Mouse (Mus musculus): ENCODE results near the gene Mei1. TPM values are rescaled to one million over a fixed set of nuclear protein-coding genes. Genes with fewer than 3 reads are reported as not detected.
"Not testable (repeated sequence)": the region's sequence is repeated elsewhere in the genome, so short reads cannot be mapped to it uniquely, and the experiment has no call there.

Mei1 gene
- total RNA-seq, 2 experiments from 2014 or later: 0.25 to 0.50 TPM

DNA sequence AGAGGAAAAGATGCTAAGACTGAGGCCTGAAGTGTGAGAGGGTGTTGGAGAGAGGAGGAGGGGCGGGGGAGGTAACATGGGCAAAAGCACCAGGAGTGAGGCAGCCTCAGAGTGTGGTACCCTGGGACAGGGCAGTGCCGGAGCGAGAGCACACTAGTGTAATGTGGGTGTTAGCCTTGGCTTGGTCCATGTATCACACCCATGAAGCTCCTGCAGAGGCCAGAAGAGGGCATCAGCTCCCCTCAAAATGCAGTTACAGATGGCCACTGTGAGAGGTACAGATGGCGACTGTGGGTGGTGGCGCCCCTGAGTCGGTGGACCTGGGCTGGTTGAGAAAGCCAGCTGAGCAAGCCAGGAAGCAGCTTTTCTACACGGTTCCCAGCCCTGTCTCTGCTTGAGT lies 11.4 kb downstream of the Mei1 start:
- DNase-seq (ENCODE audit: low spot score in 2 of 2): peak; percentile 64 to 85

- DNase-seq (ENCODE audit: low spot score in 2 of 2): no peak
Observed at GRCm38 (mm10) chr15:82085606-82086005, 15.8 kb downstream of the Mei1 start.

- DNase-seq (ENCODE audit: low spot score in 2 of 2): no peak
Observed at GRCm38 (mm10) chr15:82086131-82086530, 16.3 kb downstream of the Mei1 start.

DNA sequence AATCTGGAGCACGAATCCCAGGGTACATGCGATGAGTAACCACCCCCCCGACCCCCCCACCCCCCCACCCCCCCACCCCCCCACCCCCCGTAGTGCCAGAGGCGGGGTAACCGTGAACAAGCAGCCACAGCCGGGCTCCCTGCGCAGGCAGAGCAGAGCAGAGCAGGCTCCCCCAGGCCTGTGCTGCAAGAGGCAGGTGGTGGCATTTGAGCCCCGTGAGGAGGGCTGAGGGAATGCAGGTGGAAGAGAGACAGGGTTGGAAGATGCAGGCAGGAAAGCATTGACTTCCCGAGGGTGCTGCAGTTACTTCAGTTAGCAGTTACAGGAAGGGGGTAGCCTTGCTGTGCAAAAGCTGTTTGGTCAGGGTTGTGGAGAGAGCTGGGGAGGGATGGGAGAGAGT lies 17.5 kb downstream of the Mei1 start:
- no peak for DNase-seq (ENCODE audit: low spot score in 2 of 2)

GRCm38 (mm10) chr15:82091061-82091460 lies 21.3 kb downstream of the Mei1 start:
- DNase-seq (ENCODE audit: low spot score in 2 of 2): no peak

DNA sequence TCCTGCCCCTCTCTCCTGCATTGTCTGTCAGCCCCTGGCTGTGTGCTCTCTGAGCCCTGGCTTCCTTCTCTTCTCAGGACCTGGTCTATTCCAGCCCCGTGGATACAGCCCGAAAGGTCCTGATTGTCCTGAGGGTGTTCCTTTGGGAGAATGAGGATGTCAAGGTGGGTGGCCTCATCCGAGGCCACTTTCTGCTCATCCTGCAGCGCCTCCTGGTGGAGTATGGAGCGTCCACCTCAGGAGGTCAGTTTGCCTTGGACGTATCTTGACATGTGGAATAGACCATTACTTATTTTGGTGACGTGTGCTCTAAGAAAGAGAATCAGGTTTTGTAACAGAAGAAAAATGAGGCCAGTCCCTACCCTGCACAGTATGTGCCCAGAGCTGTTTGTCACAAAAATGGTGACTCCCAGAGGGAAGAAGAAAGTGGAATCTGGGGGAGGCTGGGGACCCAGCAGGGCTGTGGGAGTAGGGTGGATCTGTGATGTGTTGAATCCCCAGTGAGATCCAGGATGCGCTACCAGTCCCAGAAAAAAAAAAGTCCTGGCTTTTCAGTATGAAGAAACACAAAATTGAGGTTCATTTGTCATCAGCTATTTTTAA lies 37.3 kb downstream of the Mei1 start:
- DNase-seq (ENCODE audit: low spot score in 2 of 2): peak; percentile 56 to 81

GRCm38 (mm10) chr15:82120544-82120943 lies 50.7 kb downstream of the Mei1 start:
- no peak for DNase-seq (ENCODE audit: low spot score in 2 of 2)

GRCm38 (mm10) chr15:82126690-82127089 lies 56.9 kb downstream of the Mei1 start:
- not testable (repeated sequence) for DNase-seq (ENCODE audit: low spot score in 2 of 2)

GRCm38 (mm10) chr15:82127426-82128374 lies 57.9 kb downstream of the Mei1 start, which contains the start of gene Ccdc134:
Gene Ccdc134 (plus strand): TSS chr15:82127922.
- peak; percentile 92 to 98 for DNase-seq (ENCODE audit: low spot score in 2 of 2)

GRCm38 (mm10) chr15:82128398-82128797 lies 58.6 kb downstream of the Mei1 start:
- DNase-seq (ENCODE audit: low spot score in 2 of 2): no peak

DNA sequence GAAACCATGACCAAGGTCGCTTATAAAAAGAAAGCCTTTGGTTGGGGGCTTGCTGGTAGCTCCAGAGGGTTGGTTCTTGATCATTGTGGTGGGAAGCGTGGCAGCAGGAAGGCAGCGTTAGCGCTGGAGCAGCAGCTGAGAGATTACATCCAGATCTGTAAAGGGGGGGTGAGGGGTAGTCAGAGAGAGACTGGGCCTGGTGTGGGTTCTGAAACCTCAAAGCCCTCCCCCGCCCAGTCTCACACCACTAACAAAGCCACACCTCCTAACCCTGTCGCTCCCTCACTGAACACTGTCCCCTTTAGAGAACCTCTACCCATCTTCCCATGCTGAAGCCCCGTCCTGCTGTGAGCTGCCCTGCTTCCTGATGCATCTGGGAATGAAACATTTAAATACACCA lies 60.8 kb downstream of the Mei1 start:
- DNase-seq (ENCODE audit: low spot score in 2 of 2): no peak

GRCm38 (mm10) chr15:82135372-82135771 lies 65.6 kb downstream of the Mei1 start:
- DNase-seq (ENCODE audit: low spot score in 2 of 2): peak in 1 of 2 experiments; percentile 60

- peak in 1 of 2 experiments; percentile 81 for DNase-seq (ENCODE audit: low spot score in 2 of 2)
Observed at GRCm38 (mm10) chr15:82138565-82138964, 68.8 kb downstream of the Mei1 start.

- DNase-seq (ENCODE audit: low spot score in 2 of 2): no peak
Observed at GRCm38 (mm10) chr15:82139196-82139595, 69.4 kb downstream of the Mei1 start.

- DNase-seq (ENCODE audit: low spot score in 2 of 2): no peak
Observed at GRCm38 (mm10) chr15:82140355-82140754, 70.6 kb downstream of the Mei1 start.

- DNase-seq (ENCODE audit: low spot score in 2 of 2): no peak
Observed at GRCm38 (mm10) chr15:82144157-82144556, 74.4 kb downstream of the Mei1 start.

GRCm38 (mm10) chr15:82145408-82145807 lies 75.6 kb downstream of the Mei1 start:
- DNase-seq (ENCODE audit: low spot score in 2 of 2): no peak

DNA sequence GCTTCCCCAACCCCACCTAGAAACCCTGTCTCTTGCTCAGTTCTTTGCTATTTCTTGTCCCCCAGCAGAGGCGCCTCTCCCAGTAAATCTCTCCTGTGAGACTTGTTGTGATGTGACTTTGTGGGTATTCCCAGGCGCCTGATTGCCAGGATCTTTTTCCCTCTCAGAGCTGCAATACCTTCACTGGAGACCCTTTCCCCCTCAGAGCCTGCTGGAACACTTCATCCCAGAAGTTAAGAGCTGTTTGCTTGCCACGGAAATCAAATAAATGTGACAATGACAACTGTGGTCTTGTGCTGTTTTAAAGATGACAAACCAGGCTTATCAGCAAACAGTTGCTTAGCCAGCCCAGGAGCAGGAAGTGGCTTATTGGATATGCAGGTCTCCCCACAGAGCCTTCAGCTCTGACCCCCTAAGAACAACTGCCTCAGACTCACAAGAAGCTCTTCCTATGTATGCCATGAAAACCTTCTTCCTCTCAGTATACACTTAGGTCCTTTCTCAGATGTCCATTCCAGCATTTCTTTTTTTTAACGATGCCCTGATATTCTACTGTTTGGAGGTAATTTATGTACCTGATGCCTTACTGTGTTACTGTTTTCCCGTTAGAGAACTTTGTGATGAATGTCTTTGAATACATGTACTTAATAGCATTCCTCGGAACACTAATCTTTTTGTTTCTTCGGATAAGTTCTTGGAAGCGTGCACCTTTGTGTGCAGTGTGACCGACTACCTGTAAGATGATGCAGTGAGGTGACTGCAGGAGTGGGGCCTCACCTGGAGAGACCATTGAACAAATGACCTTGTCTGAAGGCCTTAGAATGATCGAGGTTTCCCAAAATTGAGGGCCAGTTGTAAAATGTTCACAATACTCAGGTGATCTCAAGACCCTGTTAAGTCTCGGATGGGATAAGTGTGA lies 76.3 kb downstream of the Mei1 start:
- DNase-seq (ENCODE audit: low spot score in 2 of 2): no peak

- DNase-seq (ENCODE audit: low spot score in 2 of 2): peak; percentile 99
Observed at GRCm38 (mm10) chr15:82146770-82147610, 77.2 kb downstream of the Mei1 start, which contains the start of gene Srebf2. Gene Srebf2 (plus strand): TSS chr15:82147181.

DNA sequence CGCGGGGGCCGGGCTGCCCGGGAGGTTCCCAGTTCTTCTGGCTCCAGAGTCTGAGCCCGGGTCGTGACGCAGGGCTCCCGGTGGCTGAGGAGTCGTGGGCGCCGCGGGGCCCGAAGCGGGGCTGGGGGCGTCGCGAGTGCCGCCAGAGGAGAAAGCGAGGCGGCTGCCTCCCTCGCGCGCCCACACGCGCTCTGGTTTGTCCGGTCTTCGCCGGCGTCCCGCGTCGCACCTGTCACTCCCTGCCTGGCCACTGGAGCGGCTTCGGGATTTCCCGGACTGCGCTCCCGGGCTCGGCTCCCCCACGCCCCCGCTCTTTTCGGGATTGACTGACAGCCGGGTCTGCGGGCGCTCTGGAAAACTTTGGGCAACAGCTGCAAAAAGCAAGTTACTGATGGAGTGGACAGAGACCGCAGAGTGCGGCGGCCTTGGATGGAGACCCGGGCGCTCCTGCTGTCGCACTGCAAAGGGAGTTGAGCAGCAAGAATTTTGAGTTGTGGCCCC lies 77.9 kb downstream of the Mei1 start:
- peak; percentile 53 to 59 for DNase-seq (ENCODE audit: low spot score in 2 of 2)
